ENCODE assay signal across 24 mouse cellular contexts in genomic region chr11:109088488-109089252, GRCm38 (mm10). TPM values are rescaled to one million over a fixed set of nuclear protein-coding genes. Genes with fewer than 3 reads are reported as not detected.
"Had no signal": no experiment of that assay in that cellular context is flagged by ENCODE, and none has a peak within 500 bp of the region (broad histone marks: within the 10 kb centered on the region; RNA-seq: fewer than 3 reads in every experiment).

No protein-coding gene starts in this region.

- H3K4me3 ChIP-seq: layer of hippocampus, adult 2 months; limb, embryonic 12.5 days; liver, embryonic 13.5 days; lung, embryonic 15.5 days; megakaryocyte, embryonic 14.5 days; midbrain, embryonic 15.5 days; neural tube, embryonic 12.5 days had no signal

- H3K27ac ChIP-seq: layer of hippocampus, adult 2 months; limb, embryonic 12.5 days; liver, embryonic 13.5 days; lung, embryonic 15.5 days; macrophage; midbrain, embryonic 15.5 days; neural tube, embryonic 12.5 days had no signal

- H3K4me2 ChIP-seq: limb, embryonic 12.5 days; liver, embryonic 13.5 days; lung, embryonic 15.5 days; midbrain, embryonic 11.5 days; midbrain, embryonic 15.5 days; neural tube, embryonic 12.5 days had no signal

- H3K9ac ChIP-seq: limb, embryonic 12.5 days; liver, embryonic 13.5 days; liver, postnatal 0 days; lung, embryonic 15.5 days; midbrain, embryonic 15.5 days; neural tube, embryonic 12.5 days had no signal

- H3K36me3 ChIP-seq: limb, embryonic 12.5 days; liver, embryonic 13.5 days; lung, embryonic 15.5 days; midbrain, embryonic 15.5 days; neural tube, embryonic 12.5 days had no signal

- ATAC-seq: liver, postnatal 0 days; midbrain, embryonic 15.5 days had no signal

- H3K9me3 ChIP-seq: limb, embryonic 12.5 days; liver, embryonic 13.5 days; lung, embryonic 15.5 days; megakaryocyte, embryonic 14.5 days; midbrain, embryonic 15.5 days; neural tube, embryonic 12.5 days had no signal

- DNase-seq: kidney, adult 18-20 months; kidney, postnatal 10 days; kidney, postnatal 4 days; liver; liver, embryonic 13.5 days; liver, postnatal 0 days; lung, postnatal 14 days; retina, postnatal 1 day; thymus, postnatal 36 days had no signal

- H3K4me1 ChIP-seq: liver, embryonic 13.5 days; lung, embryonic 15.5 days; megakaryocyte, embryonic 14.5 days; midbrain, embryonic 15.5 days; neural tube, embryonic 12.5 days had no signal

- H3K27me3 ChIP-seq: limb, embryonic 12.5 days; liver, embryonic 13.5 days; lung, embryonic 15.5 days; megakaryocyte, embryonic 14.5 days; midbrain, embryonic 15.5 days; neural tube, embryonic 12.5 days had no signal

RNA-seq across cellular contexts. Expression of gene E030025P04Rik, which starts 55.5 kb away (rescaled TPM):
- total RNA-seq: layer of hippocampus, adult 2 months; layer of hippocampus, postnatal 10 days; monocyte, adult 5-6 weeks; neutrophil, adult 5-6 weeks had no signal
- polyA plus RNA-seq: intestine, embryonic 14.5 days; kidney, embryonic 14.5 days; limb, embryonic 12.5 days; liver, embryonic 13.5 days; liver, postnatal 0 days; macrophage; midbrain, embryonic 11.5 days; neural tube, embryonic 12.5 days; testis, adult 2 months; thymus, postnatal 0 days had no signal
